Mouse (Mus musculus): ENCODE results near the gene Bloc1s1. TPM values are rescaled to one million over a fixed set of nuclear protein-coding genes. Genes with fewer than 3 reads are reported as not detected.

Gene Bloc1s1
- total and polyA plus RNA-seq, 3 experiments = 45.1 to 70.6 TPM; not detected in 1

- Histone ChIP-seq H3K9ac (ENCODE audit: control insufficient read depth, low read depth, low read length, poor library complexity, severe bottlenecking) (no peak overlapping the region), H3K79me2 (ENCODE audit: control insufficient read depth, insufficient read depth, low read length, poor library complexity) (peaks cover 3% of the 10 kb centered on the region; the same call in 1 of the 2 replicates), H3K27me3 (ENCODE audit: control insufficient read depth in 1 of 2, insufficient read depth in 2 of 2, low read length in 2 of 2) (no peaks in the 10 kb centered on the region), H3K9me3 (replicated peaks; ENCODE audit: insufficient read depth, low read length) (no peaks in the 10 kb centered on the region), H3K27ac (ENCODE audit: control insufficient read depth, low read depth, low read length) (no peak overlapping the region), H3K4me1 (ENCODE audit: control insufficient read depth in 1 of 2, insufficient read depth in 2 of 2, low read length in 2 of 2) (peaks cover 0 to 20% of the 10 kb centered on the region in 2 experiments; a peak in 3 of 4 replicates), H3K4me3 (ENCODE audit: control insufficient read depth in 1 of 2, insufficient read depth in 1 of 2, low read depth in 2 of 2, low read length in 2 of 2) (no peak overlapping the region), H3K36me3 (ENCODE audit: control insufficient read depth in 1 of 2, insufficient read depth in 2 of 2, low read length in 2 of 2) (peaks cover 0 to 2% of the 10 kb centered on the region in 2 experiments; a peak in 1 of 4 replicates)
- TF ChIP-seq SIN3A (IDR thresholded peaks at IDR 0.05; ENCODE audit: low read length) (no peak), MAFK (IDR thresholded peaks at IDR 0.05; ENCODE audit: borderline replicate concordance, low read depth, low read length) (no peak), MAZ (IDR thresholded peaks at IDR 0.05; ENCODE audit: low read depth, low read length) (no peak), POLR2A (IDR thresholded peaks at IDR 0.05; ENCODE audit: control insufficient read depth in 1 of 2, insufficient read depth in 1 of 2, low read depth in 1 of 2, low read length in 2 of 2, poor library complexity in 1 of 2) (no peak), TAL1 (IDR thresholded peaks at IDR 0.05; ENCODE audit: low read length) (no peak), UBTF (IDR thresholded peaks at IDR 0.05; ENCODE audit: borderline replicate concordance, insufficient read depth, low read depth, low read length) (no peak), EP300 (IDR thresholded peaks at IDR 0.05; ENCODE audit: low read depth in 1 of 2, low read length in 2 of 2) (no peak), NELFE (IDR thresholded peaks at IDR 0.05; ENCODE audit: low read depth, low read length) (no peak)
- DNase-seq (ENCODE audit: low read depth, low spot score) = no peak
Measured at GRCm38 (mm10) chr10:128919966-128920365, 3.9 kb downstream of the Bloc1s1 start.

- H3K4me3 ChIP-seq (ENCODE audit: control insufficient read depth in 1 of 2, insufficient read depth in 1 of 2, low read depth in 2 of 2, low read length in 2 of 2) = no peak overlapping the region
- no peak for DNase-seq (ENCODE audit: low read depth, low spot score)
- no peak overlapping the region for H3K9ac ChIP-seq (ENCODE audit: control insufficient read depth, low read depth, low read length, poor library complexity, severe bottlenecking)
- H3K27me3 ChIP-seq (ENCODE audit: control insufficient read depth in 1 of 2, insufficient read depth in 2 of 2, low read length in 2 of 2) = no peaks in the 10 kb centered on the region
- TF ChIP-seq MAX (IDR thresholded peaks at IDR 0.05; ENCODE audit: low read length) (no peak), E2F4 (IDR thresholded peaks at IDR 0.05; ENCODE audit: borderline replicate concordance, low read depth, low read length) (no peak), MAZ (IDR thresholded peaks at IDR 0.05; ENCODE audit: low read depth, low read length) (no peak), NELFE (IDR thresholded peaks at IDR 0.05; ENCODE audit: low read depth, low read length) (no peak), ZNF384 (IDR thresholded peaks at IDR 0.05; ENCODE audit: low read depth, low read length) (no peak), TCF12 (IDR thresholded peaks at IDR 0.05; ENCODE audit: low read depth, low read length) (no peak), MXI1 (IDR thresholded peaks at IDR 0.05; ENCODE audit: low read depth, low read length) (no peak), ETS1 (IDR thresholded peaks at IDR 0.05; ENCODE audit: low read depth, low read length) (no peak), USF1 (IDR thresholded peaks at IDR 0.05; ENCODE audit: low read depth, low read length) (no peak), ELF1 (IDR thresholded peaks at IDR 0.05; ENCODE audit: low read depth, low read length) (no peak), POLR2A (IDR thresholded peaks at IDR 0.05; ENCODE audit: control insufficient read depth in 1 of 2, insufficient read depth in 1 of 2, low read depth in 1 of 2, low read length in 2 of 2, poor library complexity in 1 of 2) (no peak), JUND (IDR thresholded peaks at IDR 0.05; ENCODE audit: low read depth, low read length) (no peak), EP300 (IDR thresholded peaks at IDR 0.05; ENCODE audit: low read depth in 1 of 2, low read length in 2 of 2) (no peak), CTCF (IDR thresholded peaks at IDR 0.05 in 2 of 3, conservative IDR thresholded peaks at IDR 0.05 in 1 of 3; ENCODE audit: control insufficient read depth in 1 of 3, insufficient read depth in 1 of 3, low read depth in 2 of 3, low read length in 3 of 3, poor library complexity in 1 of 3, severe bottlenecking in 1 of 3) (no peak), TBP (IDR thresholded peaks at IDR 0.05; ENCODE audit: low read depth, low read length) (no peak), MYB (IDR thresholded peaks at IDR 0.05; ENCODE audit: low read depth, low read length) (no peak), RAD21 (IDR thresholded peaks at IDR 0.05; ENCODE audit: low read depth, low read length) (no peak), ZMIZ1 (IDR thresholded peaks at IDR 0.05; ENCODE audit: low read depth, low read length) (no peak)
- H3K27ac ChIP-seq (ENCODE audit: control insufficient read depth, low read depth, low read length) = no peak overlapping the region
- peaks cover 3% of the 10 kb centered on the region; the same call in 1 of the 2 replicates for H3K79me2 ChIP-seq (ENCODE audit: control insufficient read depth, insufficient read depth, low read length, poor library complexity)
- H3K36me3 ChIP-seq (ENCODE audit: control insufficient read depth in 1 of 2, insufficient read depth in 2 of 2, low read length in 2 of 2) = peaks cover 0 to 2% of the 10 kb centered on the region in 2 experiments; a peak in 1 of 4 replicates
- H3K4me1 ChIP-seq (ENCODE audit: control insufficient read depth in 1 of 2, insufficient read depth in 2 of 2, low read length in 2 of 2) = peaks cover 0 to 19% of the 10 kb centered on the region in 2 experiments; a peak in 3 of 4 replicates
- no peaks in the 10 kb centered on the region for H3K9me3 ChIP-seq (replicated peaks; ENCODE audit: insufficient read depth, low read length)
Measured at GRCm38 (mm10) chr10:128919203-128919631, 4.6 kb downstream of the Bloc1s1 start.
